Mouse (Mus musculus) intestine, embryonic 16.5 days (tissue): ENCODE measurements around the gene Bad. TPM values are rescaled to one million over a fixed set of nuclear protein-coding genes. Genes with fewer than 3 reads are reported as not detected.
A peak's percentile ranks its signal among the peaks of the same experiment; 100 is the strongest.

Experiments
- ATAC-seq: fragments of 200-750 bp; cut with Nextera tagmentation; 2 replicates; pipeline ENCODE4 v1.8.0; 2017; ENCODE audit warnings: moderate TSS enrichment, moderate library complexity
- H3K27ac ChIP-seq: fragments of 300-500 bp; sonication (generic); 2 replicates; pipeline ENCODE4 v1.5.1; 2014; ENCODE audit warnings: mild to moderate bottlenecking, low read length
- H3K27me3 ChIP-seq: fragments of 300-500 bp; sonication (generic); replicated peaks from 2 replicates; pipeline ENCODE4 v1.6.1; 2014; ENCODE audit warnings: low read length, control low read depth, mixed read lengths; ENCODE audit not compliant: control insufficient read depth, insufficient read depth
- H3K36me3 ChIP-seq: fragments of 300-500 bp; sonication (generic); 2 replicates; pipeline ENCODE4 v1.6.1; 2014; ENCODE audit warnings: low read length, control low read depth; ENCODE audit not compliant: control insufficient read depth, insufficient read depth
- H3K4me1 ChIP-seq: fragments of 300-500 bp; sonication (generic); 2 replicates; pipeline ENCODE4 v1.6.1; 2014; ENCODE audit warnings: low read length, control low read depth, mixed read lengths; ENCODE audit not compliant: control insufficient read depth, insufficient read depth
- H3K4me2 ChIP-seq: fragments of 300-500 bp; sonication (generic); 2 replicates; pipeline ENCODE4 v1.6.1; 2014; ENCODE audit warnings: low read depth, low read length, control low read depth
- H3K4me3 ChIP-seq: fragments of 300-500 bp; sonication (generic); 2 replicates; pipeline ENCODE4 v1.5.1; 2014; ENCODE audit warnings: mild to moderate bottlenecking, low read length
- H3K9ac ChIP-seq: fragments of 300-500 bp; sonication (generic); 2 replicates; pipeline ENCODE4 v1.6.1; 2014; ENCODE audit warnings: low read depth, low read length
- H3K9me3 ChIP-seq: fragments of 300-500 bp; sonication (generic); 2 replicates; pipeline ENCODE4 v1.6.1; 2016; ENCODE audit warnings: low read length, control low read depth; ENCODE audit not compliant: control insufficient read depth
- WGBS: fragments of 180-500 bp; shearing (Covaris S2); extraction: QIAGEN DNeasy Blood & Tissue Kit; methylation state at CpG from one replicate; pipeline ENCODE4 v1.1.7; 2014; 5-methylcytosine and 5-hydroxymethylcytosine counted together
- polyA plus RNA-seq: library from polyadenylated mRNA; unstranded; fragments of >200 nt; fragmentation: Nextera tagmentation; extraction: Ambion mirVana; gene quantifications from 2 replicates; pipeline ENCODE4 v1.2.1, GENCODE M21; 2015

Gene Bad
- polyA plus RNA-seq, 1 experiment from 2014 or later: 80.5 TPM

GRCm38 (mm10) chr19:6951381-6951968 lies 9.8 kb downstream of the Bad start:
- ATAC-seq: peak; percentile 74
- Histone ChIP-seq H3K4me2 (peak overlapping the region; percentile 80), H3K4me1 (peaks cover 57% of the 10 kb centered on the region), H3K9ac (peak overlapping the region; percentile 75), H3K4me3 (peak overlapping the region; percentile 67), H3K27me3 (no peaks in the 10 kb centered on the region), H3K27ac (peak overlapping the region; percentile 98), H3K36me3 (peaks cover 19% of the 10 kb centered on the region), H3K9me3 (no peaks in the 10 kb centered on the region)
- under 1% methylated on average over 35 of the region's 35 CpGs for WGBS

- peak overlapping the region; percentile 75 for H3K9ac ChIP-seq
- H3K36me3 ChIP-seq: peaks cover 24% of the 10 kb centered on the region
- WGBS: under 1% methylated on average over 31 of the region's 31 CpGs
- peaks cover 50% of the 10 kb centered on the region for H3K4me1 ChIP-seq
- peak overlapping the region; percentile 80 for H3K4me2 ChIP-seq
- peak overlapping the region; percentile 98 for H3K27ac ChIP-seq
- ATAC-seq: peak; percentile 72
- peak overlapping the region; percentile 67 for H3K4me3 ChIP-seq
- H3K9me3 ChIP-seq: no peaks in the 10 kb centered on the region
- H3K27me3 ChIP-seq: no peaks in the 10 kb centered on the region
These were observed 10.5 kb downstream of the Bad start for GRCm38 (mm10) chr19:6951994-6952711.

- peak; percentile 14; the same call in 1 of the 2 replicates for ATAC-seq
- Histone ChIP-seq H3K9me3 (no peaks in the 10 kb centered on the region), H3K4me3 (peak overlapping the region; percentile 67), H3K27me3 (no peaks in the 10 kb centered on the region), H3K4me2 (peak overlapping the region; percentile 80), H3K4me1 (peaks cover 50% of the 10 kb centered on the region), H3K9ac (peak overlapping the region; percentile 75), H3K27ac (peak overlapping the region; percentile 98), H3K36me3 (peaks cover 24% of the 10 kb centered on the region)
- WGBS: 6% methylated on average over 3 of the region's 3 CpGs
These were observed 11.0 kb downstream of the Bad start for GRCm38 (mm10) chr19:6952712-6953037.

- Histone ChIP-seq H3K9ac (0 out of 2 replicates have a peak overlapping the region, but pooled peaks have one; percentile 11), H3K27me3 (no peaks in the 10 kb centered on the region), H3K4me3 (no peak overlapping the region), H3K4me1 (peaks cover 39% of the 10 kb centered on the region), H3K4me2 (no peak overlapping the region), H3K36me3 (peaks cover 33% of the 10 kb centered on the region), H3K9me3 (no peaks in the 10 kb centered on the region), H3K27ac (peak overlapping the region; percentile 27; the same call in 1 of the 2 replicates)
- no peak for ATAC-seq
- 45% methylated on average over 9 of the region's 9 CpGs for WGBS
These were observed 12.4 kb downstream of the Bad start for GRCm38 (mm10) chr19:6954046-6954445.

DNA sequence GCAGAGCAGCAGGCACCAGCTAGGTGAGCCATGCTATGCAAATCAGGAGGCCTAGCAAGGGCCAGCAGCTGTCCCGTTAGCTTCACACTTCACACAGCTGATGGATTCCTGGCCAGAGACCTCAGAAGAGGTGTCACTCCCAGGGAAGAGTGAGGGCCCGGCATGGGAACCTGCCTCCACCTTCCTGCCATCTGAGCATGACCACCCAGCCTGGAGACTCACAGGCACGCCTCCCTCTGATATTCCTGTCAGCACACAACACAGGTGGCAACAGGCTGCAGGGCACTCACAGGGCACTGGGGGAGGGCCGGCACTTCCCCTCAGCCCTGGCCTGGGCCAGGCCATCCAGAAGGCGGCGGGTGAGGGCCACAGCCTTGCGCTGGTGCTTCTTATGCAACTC lies 13.8 kb downstream of the Bad start:
- Histone ChIP-seq H3K4me3 (no peak overlapping the region), H3K4me2 (no peak overlapping the region), H3K9me3 (no peaks in the 10 kb centered on the region), H3K27ac (peak overlapping the region; percentile 48; the same call in 1 of the 2 replicates), H3K27me3 (no peaks in the 10 kb centered on the region), H3K9ac (no peak overlapping the region), H3K36me3 (peaks cover 46% of the 10 kb centered on the region), H3K4me1 (peaks cover 28% of the 10 kb centered on the region)
- WGBS: 78% methylated on average over 7 of the region's 7 CpGs
- no peak for ATAC-seq

GRCm38 (mm10) chr19:6956461-6956860 lies 14.8 kb downstream of the Bad start:
- ATAC-seq: no peak
- WGBS: 87% methylated on average over 10 of the region's 10 CpGs

GRCm38 (mm10) chr19:6968491-6969271 lies 27.0 kb downstream of the Bad start:
- ATAC-seq: peak; percentile 91
- peak overlapping the region; percentile 94 for H3K9ac ChIP-seq
- no peaks in the 10 kb centered on the region for H3K9me3 ChIP-seq
- H3K36me3 ChIP-seq: peaks cover 21% of the 10 kb centered on the region
- H3K4me2 ChIP-seq: peak overlapping the region; percentile 80
- WGBS: 7% methylated on average over 15 of the region's 15 CpGs
- H3K27ac ChIP-seq: peak overlapping the region; percentile 96
- no peaks in the 10 kb centered on the region for H3K27me3 ChIP-seq
- peaks cover 52% of the 10 kb centered on the region for H3K4me1 ChIP-seq
- H3K4me3 ChIP-seq: peak overlapping the region; percentile 83

More at GRCm38 (mm10) chr19:6956461-6956860, 14.8 kb downstream of the Bad start:
- H3K9ac ChIP-seq: 0 out of 2 replicates have a peak overlapping the region, but pooled peaks have one; percentile 11
- no peaks in the 10 kb centered on the region for H3K27me3 ChIP-seq
- H3K36me3 ChIP-seq: peaks cover 51% of the 10 kb centered on the region
- no peaks in the 10 kb centered on the region for H3K9me3 ChIP-seq
- no peak overlapping the region; the same call in 1 of the 2 replicates for H3K27ac ChIP-seq
- H3K4me2 ChIP-seq: no peak overlapping the region
- H3K4me3 ChIP-seq: no peak overlapping the region
- H3K4me1 ChIP-seq: peaks cover 28% of the 10 kb centered on the region

DNA sequence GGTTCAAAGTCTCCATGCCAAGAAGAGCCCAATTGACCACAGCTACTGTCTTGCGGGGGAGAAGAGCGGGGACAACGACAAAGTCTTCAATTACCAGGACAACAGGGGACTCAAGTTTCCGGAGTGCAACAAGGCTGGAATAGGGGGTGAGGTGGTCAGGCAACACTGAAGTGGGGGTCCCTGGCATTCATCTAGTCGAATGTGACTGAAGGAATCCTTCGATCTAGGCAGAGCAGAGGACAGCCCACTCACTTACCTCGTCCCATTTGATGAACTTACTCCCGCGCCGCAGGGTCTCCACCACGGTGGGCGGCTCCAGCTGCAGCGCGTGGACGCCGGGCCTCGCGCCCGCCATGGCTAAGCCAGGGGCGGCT lies 27.6 kb downstream of the Bad start:
- peak; percentile 2 for ATAC-seq
- Histone ChIP-seq H3K27ac (peak overlapping the region; percentile 96), H3K9me3 (no peaks in the 10 kb centered on the region), H3K4me1 (peaks cover 52% of the 10 kb centered on the region), H3K4me3 (peak overlapping the region; percentile 83), H3K27me3 (no peaks in the 10 kb centered on the region), H3K9ac (peak overlapping the region; percentile 94), H3K36me3 (peaks cover 18% of the 10 kb centered on the region), H3K4me2 (peak overlapping the region; percentile 80)
- WGBS: under 1% methylated on average over 20 of the region's 20 CpGs
